Mouse (Mus musculus) MN1 (cell line): ENCODE results near the gene Slc25a33.
A peak's percentile ranks its signal among the peaks of the same experiment; 100 is the strongest.

ENCODE experiments used
- DNase-seq: peaks from one replicate; pipeline ENCODE4 v3.0.0-alpha.2; 2016; ENCODE audit warnings: low spot score

Gene Slc25a33

DNA sequence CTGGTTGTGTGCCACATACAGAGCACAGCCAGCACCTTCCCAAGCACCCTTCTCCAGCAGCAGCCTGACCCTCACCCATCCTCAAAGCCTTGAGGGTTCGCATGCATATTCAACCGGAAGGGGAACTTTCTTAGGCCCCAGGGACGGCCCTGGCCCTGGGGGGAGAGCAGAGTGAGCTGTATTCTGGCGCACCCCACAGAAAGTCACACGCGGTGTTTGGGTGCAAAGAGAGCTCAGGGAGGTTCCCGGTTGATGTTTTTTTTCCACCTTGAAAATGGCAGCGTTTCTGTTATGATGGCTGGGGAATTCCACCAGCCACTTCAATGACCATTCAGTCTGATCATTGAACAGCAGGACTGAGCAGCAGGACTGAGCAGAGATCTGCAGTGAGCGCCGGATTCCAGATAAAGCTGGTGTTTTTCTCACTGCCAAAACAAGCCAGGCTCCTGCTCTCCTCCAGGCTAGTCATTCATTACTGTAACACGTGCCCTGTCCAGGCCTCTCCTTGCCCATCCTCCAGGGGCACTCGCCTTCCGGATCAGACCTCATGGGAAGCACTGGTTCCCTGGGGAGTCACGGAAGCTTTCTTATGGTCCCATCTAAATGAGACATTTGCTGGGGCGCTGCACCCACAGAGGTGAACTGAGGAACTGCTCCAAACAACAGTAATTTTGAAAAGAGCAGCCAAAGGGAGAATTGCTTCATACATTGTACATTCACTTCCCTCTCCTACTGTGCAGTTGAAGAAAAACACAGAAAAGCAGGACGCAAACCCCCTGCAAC, 77.7 kb downstream of the Slc25a33 start:
- DNase-seq = peak; percentile 84
